Mouse (Mus musculus) liver, postnatal 0 days (tissue): ENCODE measurements around the gene Zswim4.

ENCODE experiments used
- CTCF ChIP-seq: sonication (generic); IDR thresholded peaks from 2 replicates; pipeline ENCODE4 v1.5.1; 2016; ENCODE audit warnings: antibody characterized with exemption, low read depth
- EP300 ChIP-seq: IDR thresholded peaks from 2 replicates; pipeline ENCODE4 v1.6.1; 2016; ENCODE audit warnings: antibody characterized with exemption, low read depth, mild to moderate bottlenecking

- TF ChIP-seq CTCF (no peak), EP300 (no peak)
Measured at GRCm38 (mm10) chr8:84233055-84233454, 3.8 kb downstream of the Zswim4 start.
